Mouse (Mus musculus) G1E (cell line): ENCODE data around the gene Enox1.

Experiments
- CTCF ChIP-seq: IDR thresholded peaks from 2 replicates; pipeline ENCODE4 v1.5.1; 2012; ENCODE audit warnings: low read depth, low read length, inconsistent platforms, mixed read lengths
- GATA1 ChIP-seq: IDR thresholded peaks from 2 replicates; pipeline ENCODE4 v1.6.1; 2012; ENCODE audit warnings: borderline replicate concordance, low read length, inconsistent platforms, mixed read lengths
- GATA2 ChIP-seq: IDR thresholded peaks from 2 replicates; pipeline ENCODE4 v1.6.1; 2012; ENCODE audit warnings: low read depth, low read length, inconsistent platforms, borderline replicate concordance
- POLR2AphosphoS5 ChIP-seq: IDR thresholded peaks from 2 replicates; pipeline ENCODE4 v1.6.1; 2012; ENCODE audit warnings: low read depth, low read length, inconsistent platforms; ENCODE audit not compliant: insufficient replicate concordance
- TAL1 ChIP-seq: conservative IDR thresholded peaks from 2 replicates; pipeline ENCODE4 v1.6.1; 2012; ENCODE audit warnings: low read depth, low read length, inconsistent platforms, mixed read lengths

DNA sequence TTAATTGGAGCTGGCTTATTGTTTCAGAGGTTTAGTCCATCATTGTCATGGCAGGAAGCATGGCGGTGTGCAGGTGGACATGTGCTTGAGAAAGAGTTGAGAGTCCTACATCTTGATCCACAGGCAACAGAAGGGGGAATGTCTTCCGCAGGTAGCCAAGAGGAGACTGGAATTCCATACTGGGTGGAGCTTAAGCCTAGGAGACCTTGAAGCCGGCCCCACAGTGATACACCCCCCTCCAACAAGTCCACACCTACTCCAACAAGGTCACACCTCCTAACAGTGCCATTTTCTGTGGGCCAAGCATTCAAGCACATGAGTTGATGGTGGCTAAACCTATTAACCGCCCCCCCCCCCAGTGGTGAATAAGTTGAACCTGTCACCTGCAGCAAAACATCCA lies 533.3 kb downstream of the Enox1 start:
- TF ChIP-seq CTCF (no peak), TAL1 (no peak), POLR2AphosphoS5 (no peak), GATA1 (no peak), GATA2 (no peak)
